Mouse (Mus musculus) heart, embryonic 16.5 days (tissue): ENCODE measurements around the gene Dtymk. TPM values are rescaled to one million over a fixed set of nuclear protein-coding genes. Genes with fewer than 3 reads are reported as not detected.
"Not testable (repeated sequence)": the region's sequence is repeated elsewhere in the genome, so short reads cannot be mapped to it uniquely, and the experiment has no call there.

Source experiments
- ATAC-seq: fragments of 200-750 bp; cut with Nextera tagmentation; replicated peaks from 2 replicates; pipeline ENCODE4 v1.8.0; 2017; ENCODE audit warnings: moderate number of reproducible peaks; ENCODE audit not compliant: insufficient read depth, low FRiP score; ENCODE audit errors: extremely low read depth
- H3K27ac ChIP-seq: fragments of 300-500 bp; sonication (generic); 2 replicates; pipeline ENCODE4 v1.5.1; 2014; ENCODE audit warnings: mild to moderate bottlenecking, low read length, control low read depth, moderate library complexity
- H3K27me3 ChIP-seq: fragments of 300-500 bp; sonication (generic); 2 replicates; pipeline ENCODE4 v1.6.1; 2014; ENCODE audit warnings: low read length, mixed read lengths; ENCODE audit not compliant: control insufficient read depth, insufficient read depth
- H3K36me3 ChIP-seq: fragments of 300-500 bp; sonication (generic); 2 replicates; pipeline ENCODE4 v1.6.1; 2014; ENCODE audit not compliant: control insufficient read depth, insufficient read depth
- H3K4me1 ChIP-seq: fragments of 300-500 bp; sonication (generic); 2 replicates; pipeline ENCODE4 v1.6.1; 2014; ENCODE audit warnings: low read length, mixed read lengths; ENCODE audit not compliant: control insufficient read depth, insufficient read depth
- H3K4me2 ChIP-seq: fragments of 300-500 bp; sonication (generic); 2 replicates; pipeline ENCODE4 v1.6.1; 2014; ENCODE audit warnings: low read depth, mild to moderate bottlenecking, control low read depth, low read length
- H3K4me3 ChIP-seq: fragments of 300-500 bp; sonication (generic); 2 replicates; pipeline ENCODE4 v1.5.1; 2014; ENCODE audit warnings: mild to moderate bottlenecking, control low read depth, low read length
- H3K9ac ChIP-seq: fragments of 300-500 bp; sonication (generic); 2 replicates; pipeline ENCODE4 v1.6.1; 2014; ENCODE audit warnings: low read length, control low read depth
- H3K9me3 ChIP-seq: fragments of 300-500 bp; sonication (generic); replicated peaks from 2 replicates; pipeline ENCODE4 v1.6.1; 2016; ENCODE audit warnings: low read length; ENCODE audit not compliant: control insufficient read depth
- WGBS: fragments of 180-500 bp; shearing (Covaris S2); extraction: QIAGEN DNeasy Blood & Tissue Kit; methylation state at CpG from one replicate; pipeline ENCODE4 v1.1.7; 2014; 5-methylcytosine and 5-hydroxymethylcytosine counted together
- polyA plus RNA-seq: library from polyadenylated mRNA; unstranded; fragments of >200 nt; fragmentation: Nextera tagmentation; extraction: Ambion mirVana; gene quantifications from 2 replicates; pipeline ENCODE4 v1.2.1, GENCODE M21; 2015

Gene Dtymk
- polyA plus RNA-seq, 1 experiment from 2014 or later = 172 TPM

DNA sequence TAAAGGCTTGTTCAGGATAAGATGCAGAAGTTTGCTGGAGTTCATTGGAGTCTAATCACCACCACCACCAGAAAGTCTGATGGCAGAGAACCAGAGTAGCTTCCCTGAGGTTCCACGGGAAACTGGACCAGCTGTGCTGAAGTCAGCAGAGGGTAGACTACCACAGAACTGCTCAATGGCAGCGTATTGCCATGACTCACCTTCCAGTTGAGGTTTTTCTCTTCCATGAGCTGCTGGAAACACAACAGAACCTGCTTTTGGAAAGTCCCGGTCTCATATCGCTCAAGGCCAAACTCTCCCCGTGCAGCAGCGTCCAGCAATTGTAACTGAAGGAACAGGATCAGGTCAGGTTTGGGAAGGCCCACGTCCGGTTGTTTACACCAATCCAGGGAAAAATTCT lies 7.2 kb downstream of the Dtymk start:
- H3K4me1 ChIP-seq = peaks cover 4% of the 10 kb centered on the region
- peaks cover 53% of the 10 kb centered on the region for H3K36me3 ChIP-seq
- no peak overlapping the region for H3K4me2 ChIP-seq
- H3K9ac ChIP-seq = no peak overlapping the region
- H3K27ac ChIP-seq = no peak overlapping the region
- no peaks in the 10 kb centered on the region for H3K27me3 ChIP-seq
- WGBS = 93% methylated on average over 8 of the region's 8 CpGs
- no peaks in the 10 kb centered on the region for H3K9me3 ChIP-seq
- H3K4me3 ChIP-seq = no peak overlapping the region
- no peak for ATAC-seq

DNA sequence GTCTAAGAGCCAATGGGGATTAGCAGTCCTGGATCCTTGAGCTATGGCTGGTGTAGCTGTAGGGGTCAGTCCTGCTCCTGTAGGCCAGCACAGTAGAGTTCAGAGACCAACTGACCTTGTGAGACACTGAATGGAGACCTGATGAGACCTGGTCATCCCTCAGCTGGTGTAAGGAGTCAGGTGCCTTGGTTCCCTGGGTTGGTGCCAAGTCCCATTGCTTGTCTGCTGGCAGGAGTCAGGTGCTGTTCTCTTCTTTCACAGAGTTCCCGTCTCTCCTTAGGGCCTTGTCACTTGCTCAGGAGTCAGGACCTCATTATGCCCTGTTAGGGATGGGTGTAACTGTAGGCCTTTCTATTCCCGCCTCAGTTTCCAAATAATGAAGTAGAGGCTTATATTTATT lies 14.8 kb downstream of the Dtymk start:
- Histone ChIP-seq H3K27me3 (no peaks in the 10 kb centered on the region), H3K36me3 (peaks cover 60% of the 10 kb centered on the region), H3K4me2 (no peak overlapping the region), H3K4me3 (no peak overlapping the region), H3K9ac (no peak overlapping the region), H3K4me1 (no peaks in the 10 kb centered on the region), H3K9me3 (no peaks in the 10 kb centered on the region), H3K27ac (no peak overlapping the region)
- WGBS = 65% methylated on average over 2 of the region's 2 CpGs
- ATAC-seq = no peak

DNA sequence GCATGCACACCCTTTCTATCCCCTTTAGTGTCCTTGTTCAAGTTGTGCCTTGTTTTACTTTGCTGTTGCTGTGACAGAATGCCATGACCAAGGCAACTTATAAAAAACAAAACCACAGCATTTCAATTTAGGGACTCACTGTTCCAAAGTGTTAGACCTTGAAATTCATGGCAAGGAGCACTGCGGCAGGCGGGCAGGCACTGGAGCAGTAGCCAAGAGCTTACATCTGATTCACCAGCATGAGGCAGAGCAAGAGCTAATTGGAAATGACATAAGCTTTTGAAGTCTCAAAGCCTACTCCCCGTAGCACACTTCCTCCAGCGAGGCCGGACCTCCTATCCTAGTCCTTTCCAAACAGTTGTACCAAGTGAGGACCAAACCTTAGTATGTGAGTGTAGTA lies 25.0 kb downstream of the Dtymk start:
- no peak overlapping the region for H3K9ac ChIP-seq
- no peaks in the 10 kb centered on the region for H3K4me1 ChIP-seq
- no peak overlapping the region for H3K4me2 ChIP-seq
- no peak for ATAC-seq
- no peaks in the 10 kb centered on the region for H3K9me3 ChIP-seq
- 92% methylated on average over 5 of the region's 5 CpGs for WGBS
- H3K27ac ChIP-seq = no peak overlapping the region
- peaks cover 53% of the 10 kb centered on the region for H3K36me3 ChIP-seq
- H3K27me3 ChIP-seq = no peaks in the 10 kb centered on the region
- no peak overlapping the region for H3K4me3 ChIP-seq

DNA sequence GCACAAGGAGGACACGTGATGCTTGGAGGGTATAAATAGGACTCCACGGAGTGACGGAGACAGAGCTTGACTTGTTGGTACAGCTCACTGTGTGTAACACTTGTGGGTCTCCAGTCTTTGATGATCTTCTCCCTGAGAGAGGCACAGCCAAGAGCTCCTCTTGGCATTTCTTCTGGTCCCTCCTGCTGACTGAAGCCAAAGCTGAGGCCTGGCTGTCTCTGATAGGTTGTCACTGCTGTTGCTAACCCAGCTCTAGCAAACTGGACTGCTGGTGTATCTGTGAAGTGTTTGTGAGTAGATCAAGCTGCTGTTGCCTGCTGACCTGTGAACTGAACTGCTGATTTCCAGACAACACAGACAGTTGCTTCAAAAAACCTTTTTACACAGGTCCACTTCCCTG lies 31.8 kb downstream of the Dtymk start:
- Histone ChIP-seq H3K4me2 (no peak overlapping the region), H3K9ac (no peak overlapping the region), H3K4me3 (no peak overlapping the region), H3K4me1 (no peaks in the 10 kb centered on the region), H3K27ac (no peak overlapping the region), H3K36me3 (peaks cover 26% of the 10 kb centered on the region), H3K9me3 (no peaks in the 10 kb centered on the region), H3K27me3 (no peaks in the 10 kb centered on the region)
- no peak; the same call in 1 of the 2 replicates for ATAC-seq
- WGBS = 79% methylated on average over 3 of the region's 3 CpGs

DNA sequence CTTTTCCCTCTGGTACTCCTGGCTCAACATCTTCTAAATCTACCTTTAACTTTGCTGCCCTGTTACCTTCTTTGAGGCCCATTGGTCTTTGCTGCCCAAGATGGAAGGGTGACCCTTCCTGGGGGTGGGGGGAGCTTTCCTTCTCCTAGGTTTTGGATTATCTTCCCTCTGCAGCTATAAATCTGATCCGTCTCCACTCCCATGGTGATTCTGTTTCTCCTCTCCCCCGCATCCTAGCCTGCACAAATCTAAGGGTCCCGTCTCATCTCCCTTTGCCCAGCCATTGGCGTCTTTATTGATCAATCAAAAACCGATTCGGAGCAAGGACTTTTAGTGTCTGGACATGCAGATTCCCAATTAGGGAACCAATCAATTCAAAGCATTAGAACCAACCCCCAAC lies 34.1 kb downstream of the Dtymk start:
- Histone ChIP-seq H3K4me3 (no peak overlapping the region), H3K9me3 (no peaks in the 10 kb centered on the region), H3K27ac (no peak overlapping the region), H3K27me3 (no peaks in the 10 kb centered on the region), H3K9ac (no peak overlapping the region), H3K4me2 (no peak overlapping the region), H3K36me3 (peaks cover 12% of the 10 kb centered on the region), H3K4me1 (no peaks in the 10 kb centered on the region)
- 92% methylated on average over 6 of the region's 6 CpGs for WGBS
- no peak for ATAC-seq

DNA sequence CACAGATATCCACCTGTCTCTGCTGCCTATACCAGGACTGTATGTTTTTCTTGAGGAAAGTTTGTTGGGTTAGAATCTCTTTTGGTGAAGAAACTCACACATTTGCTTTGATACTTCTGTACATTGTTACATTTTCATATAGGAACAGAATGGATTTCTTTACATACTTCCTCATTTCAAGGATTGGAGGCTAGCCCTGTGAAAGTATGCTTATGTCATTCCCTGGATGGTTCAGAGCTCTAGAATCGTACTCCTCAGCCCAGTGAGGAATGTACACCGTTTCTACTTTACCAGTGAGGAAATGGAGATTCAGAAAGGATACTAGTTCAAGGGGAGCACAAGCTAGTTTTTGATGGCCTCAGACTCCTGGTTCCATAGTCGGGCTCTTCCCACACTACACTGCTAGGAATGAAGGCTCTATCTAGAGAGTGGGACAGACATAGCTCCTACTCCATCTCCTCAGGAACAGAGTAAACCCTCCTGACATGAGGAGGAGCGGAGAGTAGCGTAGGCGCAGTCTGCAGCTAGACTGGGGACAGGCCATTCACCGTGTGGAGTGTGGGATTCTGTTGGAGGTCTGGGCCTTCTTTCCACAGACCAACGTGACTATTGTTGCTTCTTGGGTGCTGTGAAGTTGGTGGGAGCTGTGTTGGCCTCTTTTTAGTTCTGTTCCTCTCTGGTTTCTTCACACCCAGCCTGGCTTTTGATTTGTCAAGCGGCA lies 36.7 kb downstream of the Dtymk start:
- no peak for ATAC-seq
- Histone ChIP-seq H3K9me3 (no peaks in the 10 kb centered on the region), H3K27me3 (no peaks in the 10 kb centered on the region), H3K36me3 (peaks cover 9% of the 10 kb centered on the region), H3K27ac (no peak overlapping the region), H3K4me2 (no peak overlapping the region), H3K9ac (no peak overlapping the region), H3K4me1 (no peaks in the 10 kb centered on the region), H3K4me3 (no peak overlapping the region)
- 89% methylated on average over 9 of the region's 9 CpGs for WGBS

DNA sequence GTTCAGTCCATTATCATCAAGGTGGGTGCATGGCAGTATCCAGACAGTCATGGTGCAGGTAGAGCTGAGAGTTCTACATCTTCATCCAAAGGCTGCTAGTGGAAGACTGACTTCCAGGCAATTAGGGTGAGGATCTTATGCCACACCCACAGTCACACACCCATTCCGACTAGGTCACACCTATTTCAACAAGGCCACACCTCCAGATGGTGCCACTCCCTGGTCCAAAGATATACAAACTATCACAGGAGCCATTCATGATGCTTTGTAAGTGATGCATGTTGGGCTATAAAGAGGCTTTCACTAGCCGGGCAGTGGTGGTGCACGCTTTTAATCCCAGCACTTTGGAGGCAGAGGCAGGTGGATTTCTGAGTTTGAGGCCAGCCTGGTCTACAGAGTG lies 38.2 kb downstream of the Dtymk start:
- not testable (repeated sequence) for H3K4me3 ChIP-seq, H3K9me3 ChIP-seq, H3K4me1 ChIP-seq, H3K9ac ChIP-seq, H3K27me3 ChIP-seq, H3K27ac ChIP-seq, H3K36me3 ChIP-seq, ATAC-seq, H3K4me2 ChIP-seq
- 89% methylated on average over 3 of the region's 3 CpGs for WGBS

DNA sequence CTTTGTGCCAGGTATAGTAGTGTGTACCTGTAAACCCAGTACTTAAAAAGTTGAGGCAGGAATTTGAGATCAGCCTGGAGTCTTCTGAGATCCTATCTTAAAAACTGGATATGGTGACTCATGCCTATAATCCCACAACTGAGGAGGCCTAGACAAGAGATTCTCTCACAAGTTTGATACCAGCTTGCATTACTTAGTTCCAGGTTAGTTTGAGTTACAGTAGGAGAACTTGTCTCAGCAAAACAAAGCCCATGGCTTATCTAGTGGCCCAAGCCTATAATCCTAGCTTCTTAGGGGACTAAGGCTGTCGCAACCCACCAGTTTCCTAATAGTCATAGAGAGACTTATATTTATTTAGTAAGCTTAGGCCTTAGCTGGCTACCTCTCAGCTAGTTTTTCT lies 41.7 kb downstream of the Dtymk start:
- Histone ChIP-seq H3K27me3 (no peaks in the 10 kb centered on the region), H3K4me3 (no peak overlapping the region), H3K36me3 (no peaks in the 10 kb centered on the region), H3K9ac (no peak overlapping the region), H3K4me2 (no peak overlapping the region), H3K4me1 (peaks cover 7% of the 10 kb centered on the region), H3K9me3 (no peaks in the 10 kb centered on the region), H3K27ac (no peak overlapping the region)
- WGBS = 95% methylated on average over 1 of the region's 1 CpGs
- no peak for ATAC-seq

DNA sequence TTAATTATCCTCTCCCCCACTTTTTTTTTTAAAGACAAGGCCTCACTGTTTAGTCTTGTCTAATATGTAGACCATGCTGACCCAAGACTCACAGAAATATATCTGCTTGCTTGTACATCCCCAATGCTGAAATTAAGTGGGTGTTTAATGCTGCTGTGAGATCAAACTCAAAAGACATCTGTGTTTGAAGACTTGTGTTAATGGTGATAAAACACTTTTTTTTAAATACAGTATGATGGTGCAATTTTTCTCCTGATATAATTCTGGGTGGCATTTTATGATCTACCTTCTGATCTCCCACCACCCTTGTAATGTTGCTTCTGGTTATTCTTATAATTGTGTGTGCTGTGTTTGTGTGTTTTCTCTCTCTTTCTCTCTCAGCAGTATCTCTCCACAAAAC lies 45.6 kb downstream of the Dtymk start:
- Histone ChIP-seq H3K27me3 (no peaks in the 10 kb centered on the region), H3K9me3 (no peaks in the 10 kb centered on the region), H3K27ac (no peak overlapping the region), H3K9ac (no peak overlapping the region), H3K4me3 (no peak overlapping the region), H3K4me2 (no peak overlapping the region), H3K4me1 (peaks cover 12% of the 10 kb centered on the region), H3K36me3 (no peaks in the 10 kb centered on the region)
- ATAC-seq = no peak
